Mouse (Mus musculus): ENCODE data around the gene Pccb.
A peak's percentile ranks its signal among the peaks of the same experiment; 100 is the strongest.

Gene Pccb

DNA sequence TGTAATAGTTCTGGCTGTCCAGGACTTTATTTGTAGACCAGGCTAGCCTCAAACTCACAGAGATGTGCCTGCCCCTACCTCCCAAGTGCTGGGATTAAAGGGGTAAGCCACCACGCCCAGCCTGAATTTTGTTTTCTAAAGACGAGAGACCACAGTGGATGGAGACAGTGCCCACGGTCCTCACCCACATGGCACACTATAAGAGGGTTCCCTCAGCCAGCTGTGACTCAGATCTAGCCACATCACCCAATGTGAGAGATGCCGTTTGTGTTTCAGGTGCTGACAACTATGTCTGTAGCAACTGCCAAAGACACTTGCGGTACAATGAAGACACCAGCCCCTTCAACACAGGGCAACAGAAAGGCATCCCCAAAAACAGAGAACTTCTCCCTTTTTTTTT lies 47.7 kb downstream of the Pccb start:
- DNase-seq (ENCODE audit: low read depth, low spot score), result no peak

GRCm38 (mm10) chr9:100984381-100985310 lies 50.1 kb downstream of the Pccb start:
- no peak for DNase-seq (ENCODE audit: low read depth, low spot score)

GRCm38 (mm10) chr9:100982786-100983185 lies 51.9 kb downstream of the Pccb start:
- DNase-seq (ENCODE audit: low read depth, low spot score), result no peak

GRCm38 (mm10) chr9:100979260-100979659 lies 55.4 kb downstream of the Pccb start:
- DNase-seq (ENCODE audit: low read depth, low spot score), result no peak

DNA sequence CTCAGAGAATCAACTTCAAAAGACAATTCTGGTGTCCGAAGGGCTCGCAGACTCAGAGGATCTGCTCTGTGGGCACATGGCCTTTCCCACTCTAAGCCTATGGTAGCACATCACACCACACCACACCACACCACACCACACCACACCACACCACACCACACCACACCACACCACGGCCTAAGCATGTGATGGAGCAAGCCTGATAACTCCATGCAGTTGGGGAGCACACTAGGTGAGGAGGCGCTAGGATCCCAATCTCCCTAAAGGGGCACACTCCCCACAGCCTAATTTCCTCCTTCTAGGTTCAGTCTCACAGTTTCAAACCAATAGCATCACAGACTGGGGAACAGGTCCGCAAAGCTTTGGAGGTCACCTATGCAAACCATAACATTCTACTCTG lies 56.0 kb downstream of the Pccb start:
- DNase-seq (ENCODE audit: low read depth, low spot score), result no peak

GRCm38 (mm10) chr9:100969461-100969860 lies 65.2 kb downstream of the Pccb start:
- DNase-seq (ENCODE audit: low read depth, low spot score), result peak; percentile 51

DNA sequence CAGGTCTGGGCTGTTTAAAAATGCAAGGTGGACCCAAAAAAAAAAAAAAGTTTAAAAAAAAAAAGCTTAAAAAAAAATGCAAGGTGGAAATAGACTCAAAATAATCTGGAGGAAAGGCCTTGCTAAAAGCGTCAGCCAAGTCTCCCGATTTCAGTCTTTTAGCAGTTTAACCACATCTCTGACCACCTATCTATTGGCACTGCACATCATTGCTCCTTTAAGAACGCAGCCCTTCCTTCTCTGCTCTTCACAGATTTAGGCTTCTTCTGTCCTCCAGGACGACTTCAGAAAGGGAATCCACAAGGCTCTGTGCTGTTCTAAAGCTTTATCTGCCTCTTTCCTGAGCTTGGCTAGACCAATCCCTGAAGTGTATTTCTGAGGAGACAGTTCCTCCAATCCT lies 70.6 kb downstream of the Pccb start:
- DNase-seq (ENCODE audit: low read depth, low spot score), result no peak

DNA sequence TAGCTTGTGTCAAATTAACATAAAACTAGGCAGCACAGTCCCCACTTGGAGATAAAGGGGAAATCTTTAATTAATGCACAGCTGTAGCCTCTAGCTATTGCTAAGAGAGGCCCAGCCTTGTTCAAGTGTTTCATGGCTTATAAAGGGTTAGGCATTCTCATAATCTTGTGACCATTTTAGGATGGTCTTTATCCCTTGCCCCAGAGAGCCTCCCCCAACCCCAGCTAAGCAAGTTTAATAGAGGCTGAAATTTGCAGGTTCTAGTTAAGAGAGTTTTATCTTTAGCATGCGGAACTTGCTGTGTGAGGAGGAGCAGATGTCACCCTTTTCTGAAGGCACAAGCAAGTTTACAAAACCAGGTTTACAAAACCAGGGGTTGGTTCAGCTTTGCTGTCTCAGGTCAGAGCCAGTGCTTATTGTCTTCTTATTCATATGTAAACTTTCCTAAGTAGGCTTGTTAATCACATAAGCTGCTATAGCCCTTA lies 71.2 kb downstream of the Pccb start:
- peak; percentile 12 for DNase-seq (ENCODE audit: low read depth, low spot score)

DNA sequence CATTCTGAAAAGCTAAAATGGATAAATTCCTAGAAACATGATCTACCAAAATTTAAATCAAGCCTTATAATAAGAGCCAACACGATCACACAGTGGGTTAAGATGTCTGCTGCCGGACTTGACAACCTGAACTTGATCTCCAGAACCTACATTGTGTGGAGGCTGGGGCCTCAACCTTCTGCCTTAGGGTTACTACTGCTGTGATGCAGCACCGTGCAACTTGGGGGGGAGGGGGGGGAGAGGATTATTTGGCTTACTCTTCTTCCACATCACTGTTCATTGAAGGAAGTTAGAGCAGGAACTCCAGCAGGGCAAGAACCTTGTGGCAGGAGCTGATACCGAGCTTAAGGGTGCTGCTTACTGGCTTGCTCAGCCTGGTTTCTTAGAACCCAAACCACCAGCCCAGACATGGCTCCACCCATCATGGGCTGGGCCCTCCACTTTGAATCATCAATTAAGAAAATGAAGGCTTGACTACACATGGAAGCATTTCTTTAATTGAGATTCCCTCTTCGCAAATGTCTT lies 71.7 kb downstream of the Pccb start:
- DNase-seq (ENCODE audit: low read depth, low spot score), result peak; percentile 18

- DNase-seq (ENCODE audit: low read depth, low spot score), result no peak
Measured at GRCm38 (mm10) chr9:100951481-100951880, 83.2 kb downstream of the Pccb start.

DNA sequence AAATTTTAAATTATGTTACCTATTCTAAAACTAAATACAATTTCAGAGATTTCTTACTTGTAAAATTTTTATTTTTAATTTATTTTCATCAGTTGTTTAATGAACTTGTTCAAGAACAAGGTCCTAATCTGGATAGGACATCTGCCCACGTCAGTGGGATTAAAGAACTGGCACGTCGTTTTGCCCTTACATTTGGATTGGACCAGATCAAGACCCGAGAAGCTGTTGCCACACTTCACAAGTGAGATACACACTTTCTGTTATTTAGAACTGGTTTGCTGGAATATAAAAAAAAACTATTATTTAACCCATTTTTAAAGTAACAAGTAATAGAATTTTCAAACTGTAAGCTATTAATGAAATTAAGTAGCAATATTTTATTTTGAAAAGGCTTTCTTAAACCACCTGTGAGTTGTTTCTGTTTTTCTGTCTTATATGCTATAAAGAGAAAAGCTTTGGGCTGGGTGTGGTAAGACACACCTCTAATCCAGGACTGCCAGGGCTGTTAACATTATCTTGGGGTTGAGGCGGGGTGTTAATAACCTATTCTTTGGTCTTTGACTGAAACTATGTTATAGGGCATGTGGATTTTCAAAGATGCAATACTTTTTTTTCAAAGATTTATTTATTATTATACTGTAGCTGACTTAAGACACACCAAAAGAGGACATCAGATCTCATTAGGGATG lies 89.9 kb downstream of the Pccb start:
- DNase-seq (ENCODE audit: low read depth, low spot score), result no peak

GRCm38 (mm10) chr9:100942042-100942441 lies 92.7 kb downstream of the Pccb start:
- no peak for DNase-seq (ENCODE audit: low read depth, low spot score)

Data from ES-CJ7 (cell line).